Mouse (Mus musculus) liver, embryonic 14.5 days (tissue): Measurements from ENCODE around the gene Qtrt2. TPM values are rescaled to one million over a fixed set of nuclear protein-coding genes. Genes with fewer than 3 reads are reported as not detected.

Source experiments
- ATAC-seq: fragments of 200-750 bp; cut with Nextera tagmentation; 2 replicates; pipeline ENCODE4 v1.8.0; 2017; ENCODE audit warnings: moderate number of reproducible peaks, mild to moderate bottlenecking, moderate library complexity; ENCODE audit not compliant: insufficient read depth
- DNase-seq, 3 experiments: peaks; one replicate each; pipeline ENCODE4 v3.0.0-alpha.2; 2012 to 2013; ENCODE audit warnings: low read depth in 3 of 3, low spot score in 3 of 3
- H3K27ac ChIP-seq: fragments of 300-500 bp; sonication (generic); 2 replicates; pipeline ENCODE4 v1.5.1; 2014; ENCODE audit warnings: moderate library complexity, mild to moderate bottlenecking, control low read depth, inconsistent platforms
- H3K27me3 ChIP-seq: fragments of 300-500 bp; sonication (generic); 2 replicates; pipeline ENCODE4 v1.6.1; 2014; ENCODE audit warnings: mild to moderate bottlenecking, low read length, moderate library complexity; ENCODE audit not compliant: control insufficient read depth, insufficient read depth
- H3K36me3 ChIP-seq: fragments of 300-500 bp; sonication (generic); replicated peaks from 2 replicates; pipeline ENCODE4 v1.6.1; 2014; ENCODE audit warnings: low read depth; ENCODE audit not compliant: control insufficient read depth, insufficient read depth
- H3K4me1 ChIP-seq, 2 experiments: fragments of 200-500 bp in 1 of 2; fragments of 300-500 bp in 1 of 2; sonication (generic) in 1 of 2; replicated peaks; 2 replicates each; pipeline ENCODE4 v1.6.1; 2012 to 2014; ENCODE audit warnings: antibody characterized with exemption in 1 of 2, inconsistent platforms in 1 of 2, low read length in 1 of 2; ENCODE audit not compliant: control insufficient read depth in 2 of 2, insufficient read depth in 2 of 2
- H3K4me2 ChIP-seq: fragments of 300-500 bp; sonication (generic); 2 replicates; pipeline ENCODE4 v1.6.1; 2014; ENCODE audit warnings: low read depth, mild to moderate bottlenecking, control low read depth, moderate library complexity
- H3K4me3 ChIP-seq, 2 experiments: fragments of 200-500 bp in 1 of 2; fragments of 300-500 bp in 1 of 2; sonication (generic) in 1 of 2; 2 replicates each; pipeline ENCODE4 v1.5.1; 2012 to 2014; ENCODE audit warnings: low read depth in 2 of 2, low read length in 2 of 2, mild to moderate bottlenecking in 2 of 2, control low read depth in 1 of 2, inconsistent platforms in 1 of 2, moderate library complexity in 1 of 2; ENCODE audit not compliant: insufficient read depth in 1 of 2
- H3K9ac ChIP-seq: fragments of 300-500 bp; sonication (generic); replicated peaks from 2 replicates; pipeline ENCODE4 v1.6.1; 2014; ENCODE audit warnings: mild to moderate bottlenecking, control low read depth, moderate library complexity
- H3K9me3 ChIP-seq: fragments of 300-500 bp; sonication (generic); 2 replicates; pipeline ENCODE4 v1.6.1; 2016; ENCODE audit warnings: low read length, mixed read lengths; ENCODE audit not compliant: control insufficient read depth
- CTCF ChIP-seq: IDR thresholded peaks from 2 replicates; pipeline ENCODE4 v1.5.1; 2016; ENCODE audit warnings: antibody characterized with exemption, low read depth, control low read depth
- EP300 ChIP-seq: IDR thresholded peaks from 2 replicates; pipeline ENCODE4 v1.6.1; 2016; ENCODE audit warnings: antibody characterized with exemption, low read depth
- WGBS: fragments of 180-500 bp; shearing (Covaris S2); extraction: QIAGEN DNeasy Blood & Tissue Kit; methylation state at CpG from one replicate; pipeline ENCODE4 v1.1.7; 2014; ENCODE audit not compliant: insufficient replicate concordance; 5-methylcytosine and 5-hydroxymethylcytosine counted together
- polyA plus RNA-seq, 2 experiments: library from polyadenylated mRNA; depleted of rRNA in 1 of 2; stranded (reverse) in 1 of 2; unstranded in 1 of 2; fragments of >200 nt; fragmentation: Nextera tagmentation in 1 of 2; extraction: Ambion mirVana in 1 of 2; gene quantifications; 2 replicates each; pipeline versions ENCODE4 v1.2.1 to v1.2.3; 2012 to 2014

Gene Qtrt2
- polyA plus RNA-seq, 2 experiments: 7.2 to 10.4 TPM

- no peak overlapping the region for H3K4me2 ChIP-seq
- TF ChIP-seq EP300 (no peak), CTCF (no peak)
- H3K27me3 ChIP-seq: no peaks in the 10 kb centered on the region
- H3K9ac ChIP-seq: no peak overlapping the region
- ATAC-seq (no peak), DNase-seq (no peak)
- no peaks in the 10 kb centered on the region for H3K36me3 ChIP-seq
- 81% methylated on average over 6 of the region's 6 CpGs for WGBS
- no peaks in the 10 kb centered on the region for H3K4me1 ChIP-seq
- no peak overlapping the region for H3K27ac ChIP-seq
- H3K4me3 ChIP-seq: no peak overlapping the region
- H3K9me3 ChIP-seq: no peaks in the 10 kb centered on the region
Observed at GRCm38 (mm10) chr16:43818404-43818803, 108.2 kb downstream of the Qtrt2 start.

GRCm38 (mm10) chr16:43816321-43816720 is 110.3 kb downstream of the Qtrt2 start:
- DNase-seq: no peak
- Histone ChIP-seq H3K27ac (no peak overlapping the region), H3K36me3 (no peaks in the 10 kb centered on the region), H3K27me3 (no peaks in the 10 kb centered on the region), H3K4me3 (no peak overlapping the region), H3K4me1 (no peaks in the 10 kb centered on the region), H3K9me3 (no peaks in the 10 kb centered on the region), H3K9ac (no peak overlapping the region), H3K4me2 (no peak overlapping the region)
- WGBS: 59% methylated on average over 4 of the region's 5 CpGs
- no peak for ATAC-seq
- TF ChIP-seq CTCF (no peak), EP300 (no peak)

DNA sequence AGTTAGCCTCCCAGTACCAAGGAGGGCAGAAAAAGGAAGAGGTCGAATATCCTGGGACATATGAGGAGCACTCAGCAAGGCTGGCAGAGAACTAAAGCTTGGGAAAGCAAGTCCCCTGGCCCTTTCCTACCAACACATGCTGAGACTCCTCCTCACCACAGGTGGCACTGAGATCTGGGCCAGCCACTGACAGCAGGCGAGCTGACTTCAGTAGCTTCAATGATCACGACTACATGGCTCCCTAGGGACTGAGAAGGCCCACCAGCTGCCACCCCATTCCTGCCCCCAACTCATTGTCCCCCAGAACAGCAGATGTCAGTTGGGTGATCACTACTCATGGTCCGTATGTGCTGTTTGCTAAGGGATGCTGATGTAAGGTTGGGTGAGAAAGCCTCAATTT is 112.0 kb downstream of the Qtrt2 start:
- no peak overlapping the region for H3K4me3 ChIP-seq
- H3K9me3 ChIP-seq: no peaks in the 10 kb centered on the region
- ATAC-seq: no peak
- no peaks in the 10 kb centered on the region for H3K4me1 ChIP-seq
- H3K9ac ChIP-seq: no peak overlapping the region
- 41% methylated on average over 4 of the region's 4 CpGs for WGBS
- no peaks in the 10 kb centered on the region for H3K27me3 ChIP-seq
- DNase-seq: no peak
- TF ChIP-seq EP300 (no peak), CTCF (no peak)
- no peak overlapping the region for H3K4me2 ChIP-seq
- no peak overlapping the region for H3K27ac ChIP-seq
- no peaks in the 10 kb centered on the region for H3K36me3 ChIP-seq

Other genes starting within 250 kb of the Qtrt2 start
- 0.03 TPM in 1 of 2 replicates, not detected in the other for gene Drd3, start 172.8 kb downstream of the Qtrt2 start, polyA plus RNA-seq (2012; rRNA removed)
- gene Drd3, start 172.8 kb downstream of the Qtrt2 start, polyA plus RNA-seq (2014; fragmentation: Nextera tagmentation; extraction: Ambion mirVana): not detected in 2 replicates
- 0.49 and 0.92 TPM in 2 replicates for gene Ccdc191, start 37.0 kb downstream of the Qtrt2 start, polyA plus RNA-seq (2012; rRNA removed)
- 1.8 and 2.6 TPM in 2 replicates for gene Ccdc191, start 37.0 kb downstream of the Qtrt2 start, polyA plus RNA-seq (2014; fragmentation: Nextera tagmentation; extraction: Ambion mirVana)
- gene Zdhhc23, start 53.0 kb upstream of the Qtrt2 start, polyA plus RNA-seq (2012; rRNA removed): 0.22 and 0.25 TPM in 2 replicates
- gene Zdhhc23, start 53.0 kb upstream of the Qtrt2 start, polyA plus RNA-seq (2014; fragmentation: Nextera tagmentation; extraction: Ambion mirVana): 0.16 and 0.20 TPM in 2 replicates
- 1.0 and 1.6 TPM in 2 replicates for gene Gramd1c, start 136.5 kb upstream of the Qtrt2 start, polyA plus RNA-seq (2012; rRNA removed)
- gene Gramd1c, start 136.5 kb upstream of the Qtrt2 start, polyA plus RNA-seq (2014; fragmentation: Nextera tagmentation; extraction: Ambion mirVana): 2.2 and 2.9 TPM in 2 replicates
- gene Atp6v1a, start 212.9 kb upstream of the Qtrt2 start, polyA plus RNA-seq (2012; rRNA removed): 8.6 and 11.9 TPM in 2 replicates
- gene Atp6v1a, start 212.9 kb upstream of the Qtrt2 start, polyA plus RNA-seq (2014; fragmentation: Nextera tagmentation; extraction: Ambion mirVana): 28.1 and 28.8 TPM in 2 replicates
- 11.3 and 19.1 TPM in 2 replicates for gene Naa50, start 213.0 kb upstream of the Qtrt2 start, polyA plus RNA-seq (2012; rRNA removed)
- 39.0 and 40.6 TPM in 2 replicates for gene Naa50, start 213.0 kb upstream of the Qtrt2 start, polyA plus RNA-seq (2014; fragmentation: Nextera tagmentation; extraction: Ambion mirVana)
- 3.7 and 3.9 TPM in 2 replicates for gene Usf3, start 246.4 kb upstream of the Qtrt2 start, polyA plus RNA-seq (2012; rRNA removed)
- gene Usf3, start 246.4 kb upstream of the Qtrt2 start, polyA plus RNA-seq (2014; fragmentation: Nextera tagmentation; extraction: Ambion mirVana): 2.7 and 3.1 TPM in 2 replicates